Mouse (Mus musculus) heart, adult 2 months (tissue): ENCODE data around the gene Cdc73.

Experiments used
- CTCF ChIP-seq: fragments of 200-600 bp; IDR thresholded peaks from 2 replicates; pipeline ENCODE4 v1.8.1; 2022; ENCODE audit warnings: antibody characterized with exemption, mild to moderate bottlenecking, moderate library complexity
- POLR2A ChIP-seq: fragments of 200-500 bp; IDR thresholded peaks from 2 replicates; pipeline ENCODE4 v1.6.1; 2011; ENCODE audit warnings: mild to moderate bottlenecking, low read depth, low read length, control low read depth; ENCODE audit not compliant: insufficient read depth

- TF ChIP-seq CTCF (no peak), POLR2A (no peak)
Measured at GRCm38 (mm10) chr1:143724456-143725064, 21.9 kb upstream of the Cdc73 start.
